Mouse (Mus musculus) intestine, embryonic 15.5 days (tissue): ENCODE results near the gene Olfr715b. TPM values are rescaled to one million over a fixed set of nuclear protein-coding genes. Genes with fewer than 3 reads are reported as not detected.
"Not testable (repeated sequence)": the region's sequence is repeated elsewhere in the genome, so short reads cannot be mapped to it uniquely, and the experiment has no call there.

Experiments used
- ATAC-seq: fragments of 200-750 bp; cut with Nextera tagmentation; 2 replicates; pipeline ENCODE4 v1.8.0; 2017; ENCODE audit warnings: moderate TSS enrichment, moderate library complexity
- H3K27ac ChIP-seq: fragments of 300-500 bp; sonication (generic); 2 replicates; pipeline ENCODE4 v1.5.1; 2015; ENCODE audit warnings: mild to moderate bottlenecking, inconsistent platforms
- H3K27me3 ChIP-seq: fragments of 300-500 bp; sonication (generic); replicated peaks from 2 replicates; pipeline ENCODE4 v1.6.1; 2015; ENCODE audit warnings: inconsistent platforms
- H3K36me3 ChIP-seq: fragments of 300-500 bp; sonication (generic); 2 replicates; pipeline ENCODE4 v1.6.1; 2015; ENCODE audit warnings: inconsistent platforms
- H3K4me1 ChIP-seq: fragments of 300-500 bp; sonication (generic); replicated peaks from 2 replicates; pipeline ENCODE4 v1.6.1; 2015; ENCODE audit warnings: inconsistent platforms
- H3K4me2 ChIP-seq: fragments of 300-500 bp; sonication (generic); replicated peaks from 2 replicates; pipeline ENCODE4 v1.6.1; 2015; ENCODE audit warnings: mild to moderate bottlenecking, inconsistent platforms
- H3K4me3 ChIP-seq: fragments of 300-500 bp; sonication (generic); replicated peaks from 2 replicates; pipeline ENCODE4 v1.5.1; 2015; ENCODE audit warnings: inconsistent platforms
- H3K9ac ChIP-seq: fragments of 300-500 bp; sonication (generic); 2 replicates; pipeline ENCODE4 v1.6.1; 2015; ENCODE audit warnings: inconsistent platforms
- H3K9me3 ChIP-seq: fragments of 300-500 bp; sonication (generic); 2 replicates; pipeline ENCODE4 v1.6.1; 2016; ENCODE audit warnings: inconsistent platforms
- WGBS: fragments of 180-500 bp; shearing (Covaris S2); methylation state at CpG from one replicate; pipeline ENCODE4 v1.1.7; 2015; 5-methylcytosine and 5-hydroxymethylcytosine counted together
- polyA plus RNA-seq: library from polyadenylated mRNA; unstranded; fragments of >200 nt; fragmentation: Nextera tagmentation; extraction: Ambion mirVana; gene quantifications from 2 replicates; pipeline ENCODE4 v1.2.1, GENCODE M21; 2015

Olfr715b gene
- polyA plus RNA-seq, result not detected in 2 replicates

GRCm38 (mm10) chr7:107110269-107110668 is at the start of gene Olfr715b:
Gene Olfr715b, minus strand, starts transcription at chr7:107110369.
- ATAC-seq, H3K27me3 ChIP-seq, H3K9me3 ChIP-seq, H3K4me1 ChIP-seq, H3K9ac ChIP-seq, H3K36me3 ChIP-seq, H3K4me3 ChIP-seq, H3K27ac ChIP-seq, H3K4me2 ChIP-seq: not testable (repeated sequence)
- 87% methylated on average over 2 of the region's 2 CpGs for WGBS

GRCm38 (mm10) chr7:107138027-107138426 is 27.9 kb upstream of the Olfr715b start, which contains the start of gene Olfr716:
Gene Olfr716, plus strand, starts transcription at chr7:107138327.
- not testable (repeated sequence) for H3K27me3 ChIP-seq, ATAC-seq, H3K36me3 ChIP-seq, H3K9ac ChIP-seq, H3K4me3 ChIP-seq, H3K4me1 ChIP-seq, H3K27ac ChIP-seq, H3K4me2 ChIP-seq, H3K9me3 ChIP-seq
- 72% methylated on average over 2 of the region's 2 CpGs for WGBS

GRCm38 (mm10) chr7:107130983-107131382 is 20.8 kb upstream of the Olfr715b start, which contains the start of gene Olfr715:
Gene Olfr715, minus strand, starts transcription at chr7:107131083.
- H3K36me3 ChIP-seq, H3K4me2 ChIP-seq: not testable (repeated sequence)
- WGBS, result 76% methylated on average over 3 of the region's 3 CpGs

GRCm38 (mm10) chr7:107092920-107093319 is 17.2 kb downstream of the Olfr715b start, which contains the start of gene Olfr17:
Gene Olfr17, plus strand, starts transcription at chr7:107093220.
- ATAC-seq, result no peak
- Histone ChIP-seq H3K9me3 (no peaks in the 10 kb centered on the region), H3K27ac (no peak within 1 kb of the TSS), H3K36me3 (no peaks in the 10 kb centered on the region), H3K27me3 (no peaks in the 10 kb centered on the region), H3K9ac (no peak within 1 kb of the TSS), H3K4me3 (no peak within 1 kb of the TSS), H3K4me2 (no peak within 1 kb of the TSS), H3K4me1 (no peaks in the 10 kb centered on the region)
- 58% methylated on average over 1 of the region's 1 CpGs for WGBS

More at GRCm38 (mm10) chr7:107130983-107131382, 20.8 kb upstream of the Olfr715b start, which contains the start of gene Olfr715:
- not testable (repeated sequence) for H3K27me3 ChIP-seq, ATAC-seq, H3K4me1 ChIP-seq, H3K9me3 ChIP-seq, H3K27ac ChIP-seq, H3K4me3 ChIP-seq, H3K9ac ChIP-seq

- ATAC-seq, result no peak
- Histone ChIP-seq H3K27me3 (no peaks in the 10 kb centered on the region), H3K4me1 (no peaks in the 10 kb centered on the region), H3K4me3 (no peak within 1 kb of the TSS), H3K4me2 (no peak within 1 kb of the TSS), H3K36me3 (no peaks in the 10 kb centered on the region), H3K9me3 (no peaks in the 10 kb centered on the region), H3K9ac (no peak within 1 kb of the TSS), H3K27ac (no peak within 1 kb of the TSS)
- 96% methylated on average over 2 of the region's 2 CpGs for WGBS
Observed at GRCm38 (mm10) chr7:107070681-107071080, 39.5 kb downstream of the Olfr715b start, which contains the start of gene Olfr714. Gene Olfr714, plus strand, starts transcription at chr7:107070981.

Other genes with a start within 250 kb of the Olfr715b start
- not detected in 2 replicates for gene Olfr704, start 247.2 kb downstream of the Olfr715b start, polyA plus RNA-seq
- gene Olfr705, start 233.5 kb downstream of the Olfr715b start, polyA plus RNA-seq, result not detected in 2 replicates
- not detected in 2 replicates for gene Olfr706, start 222.2 kb downstream of the Olfr715b start, polyA plus RNA-seq
- gene Olfr707, start 209.1 kb downstream of the Olfr715b start, polyA plus RNA-seq, result not detected in 2 replicates
- not detected in 2 replicates for gene Olfr1532-ps1, start 202.4 kb downstream of the Olfr715b start, polyA plus RNA-seq
- not detected in 2 replicates for gene Olfr709-ps1, start 178.2 kb downstream of the Olfr715b start, polyA plus RNA-seq
- not detected in 2 replicates for gene Olfr710, start 162.1 kb downstream of the Olfr715b start, polyA plus RNA-seq
- not detected in 2 replicates for gene Olfr6, start 146.4 kb downstream of the Olfr715b start, polyA plus RNA-seq
- not detected in 2 replicates for gene Olfr711, start 134.9 kb downstream of the Olfr715b start, polyA plus RNA-seq
- gene Olfr2, start 104.3 kb downstream of the Olfr715b start, polyA plus RNA-seq, result not detected in 2 replicates
- gene Olfr713, start 79.2 kb downstream of the Olfr715b start, polyA plus RNA-seq, result not detected in 2 replicates
- not detected in 2 replicates for gene Olfr714, start 39.4 kb downstream of the Olfr715b start, polyA plus RNA-seq
- gene Olfr17, start 17.1 kb downstream of the Olfr715b start, polyA plus RNA-seq, result not detected in 2 replicates
- gene Olfr715, start 20.7 kb upstream of the Olfr715b start, polyA plus RNA-seq, result not detected in 2 replicates
- not detected in 2 replicates for gene Olfr716, start 28.0 kb upstream of the Olfr715b start, polyA plus RNA-seq
- not detected in 2 replicates for gene Nlrp14, start 56.6 kb upstream of the Olfr715b start, polyA plus RNA-seq
- not detected in 2 replicates for gene Rbmxl2, start 99.1 kb upstream of the Olfr715b start, polyA plus RNA-seq